Mouse (Mus musculus) stomach, postnatal 0 days (tissue): ENCODE data around the gene Bag3.

Experiments
- CTCF ChIP-seq: IDR thresholded peaks from 2 replicates; pipeline ENCODE4 v1.5.1; 2016; ENCODE audit warnings: antibody characterized with exemption, low read depth, mild to moderate bottlenecking, moderate library complexity
- EP300 ChIP-seq: optimal IDR thresholded peaks from 2 replicates; pipeline ENCODE3; 2016; ENCODE audit warnings: antibody characterized with exemption

GRCm38 (mm10) chr7:128519316-128520050 lies 3.9 kb upstream of the Bag3 start:
- no peak for TF ChIP-seq CTCF
- no peak for TF ChIP-seq EP300
